Mouse (Mus musculus) megakaryocyte, embryonic 14.5 days (primary cell): ENCODE data around the gene Acsl3.

Source experiments
- FLI1 ChIP-seq: IDR thresholded peaks from 2 replicates; pipeline ENCODE4 v1.6.1; 2012; ENCODE audit warnings: low read length, inconsistent platforms, mixed read lengths
- GATA1 ChIP-seq: IDR thresholded peaks from 3 replicates; pipeline ENCODE4 v1.6.1; 2012; ENCODE audit warnings: mixed read lengths, low read length, inconsistent platforms, borderline replicate concordance

DNA sequence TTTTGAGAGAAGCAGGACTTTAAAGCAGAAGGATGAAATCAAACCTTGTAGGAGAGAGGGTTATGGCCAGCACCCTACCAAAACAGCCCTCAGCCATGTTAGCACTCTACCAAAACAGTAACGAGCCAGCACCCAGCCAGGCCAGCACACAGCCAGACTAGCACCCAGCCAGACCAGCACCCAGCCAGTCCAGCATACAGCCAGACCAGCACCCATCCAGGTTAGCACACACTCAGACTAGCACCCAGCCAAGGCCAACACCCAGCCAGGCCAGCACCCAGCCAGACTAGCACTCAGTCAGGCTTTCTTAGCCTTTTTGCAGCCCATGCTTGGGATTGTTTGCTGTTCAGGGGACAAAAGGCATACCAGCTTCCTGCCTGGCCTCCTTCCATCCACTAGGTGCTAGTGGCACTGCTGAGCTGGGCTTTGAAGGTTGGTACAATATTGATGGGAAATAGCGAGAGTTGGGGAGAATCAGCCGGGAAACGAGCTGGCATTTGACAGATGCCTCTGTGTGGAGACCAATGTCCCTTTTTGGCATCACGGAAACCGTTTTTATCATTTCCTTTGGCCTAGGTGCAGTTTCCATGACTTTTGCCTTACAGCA, 68.1 kb downstream of the Acsl3 start:
- TF ChIP-seq GATA1, result no peak
- TF ChIP-seq FLI1, result no peak
